8 mouse cellular contexts compared by ENCODE assay signal in genomic region chr2:170128461-170129247, GRCm38 (mm10). TPM values are rescaled to one million over a fixed set of nuclear protein-coding genes. Genes with fewer than 3 reads are reported as not detected.
DNase-seq lines count a peak whose midpoint lies in the region; ATAC-seq and TF ChIP-seq lines count a peak whose summit lies in the region.

No protein-coding gene starts in this region.

- no peak for ATAC-seq in heart, embryonic 12.5 days (ENCODE audit: insufficient number of reproducible peaks, low FRiP score)
- no peak for ATAC-seq in forebrain, embryonic 14.5 days
- ATAC-seq in liver, embryonic 14.5 days (ENCODE audit: insufficient read depth), result peak; percentile 68

- H3K4me1 ChIP-seq in heart, embryonic 12.5 days (replicated peaks), result peaks cover 51% of the 10 kb centered on the region
- H3K4me1 ChIP-seq in E14TG2a.4 (replicated peaks; ENCODE audit: low read depth, low read length), result peaks cover 84% of the 10 kb centered on the region
- H3K4me1 ChIP-seq in forebrain, embryonic 14.5 days (ENCODE audit: control insufficient read depth, insufficient read depth, low read length), result peaks cover 24% of the 10 kb centered on the region
- H3K4me1 ChIP-seq in liver, embryonic 14.5 days (replicated peaks; ENCODE audit: control insufficient read depth in 2 of 2, insufficient read depth in 2 of 2, low read length in 1 of 2), result peaks cover 47 to 55% of the 10 kb centered on the region in 2 experiments
- H3K4me1 ChIP-seq in cerebellum, adult 2 months (ENCODE audit: control insufficient read depth, insufficient read depth, low read length), result no peaks in the 10 kb centered on the region

- 15% methylated on average over 7 of the region's 7 CpGs for WGBS in heart, embryonic 12.5 days
- WGBS in forebrain, embryonic 14.5 days, result 14% methylated on average over 7 of the region's 7 CpGs
- 7% methylated on average over 7 of the region's 7 CpGs for WGBS in liver, embryonic 14.5 days (ENCODE audit: insufficient replicate concordance)
- 70% methylated on average over 7 of the region's 7 CpGs for WGBS in cerebellum, adult 2 months

- no peaks in the 10 kb centered on the region for H3K9me3 ChIP-seq in heart, embryonic 12.5 days (replicated peaks)
- H3K9me3 ChIP-seq in E14TG2a.4 (ENCODE audit: low read length), result no peaks in the 10 kb centered on the region
- H3K9me3 ChIP-seq in forebrain, embryonic 14.5 days (replicated peaks; ENCODE audit: control insufficient read depth, low read length), result no peaks in the 10 kb centered on the region
- no peaks in the 10 kb centered on the region for H3K9me3 ChIP-seq in liver, embryonic 14.5 days (ENCODE audit: control insufficient read depth, low read length)

- H3K4me2 ChIP-seq in heart, embryonic 12.5 days, result peak overlapping the region; percentile 79
- H3K4me2 ChIP-seq in forebrain, embryonic 14.5 days (ENCODE audit: low read length), result peak overlapping the region; percentile 67
- H3K4me2 ChIP-seq in liver, embryonic 14.5 days (ENCODE audit: low read depth), result peak overlapping the region; percentile 83

- no peak for DNase-seq in heart, postnatal 36 days
- DNase-seq in forebrain, embryonic 14.5 days (ENCODE audit: low spot score), result no peak
- DNase-seq in liver, embryonic 14.5 days (ENCODE audit: low read depth in 3 of 3, low spot score in 3 of 3), result peak; percentile 68 to 70 (median 70)
- no peak for DNase-seq in urinary bladder, adult 18-20 months (ENCODE audit: low spot score in 2 of 2)
- no peak for DNase-seq in adrenal gland, postnatal 36 days
- DNase-seq in cerebellum, adult 2 months, result no peak

- no peaks in the 10 kb centered on the region for H3K27me3 ChIP-seq in heart, embryonic 12.5 days (replicated peaks)
- no peaks in the 10 kb centered on the region for H3K27me3 ChIP-seq in E14TG2a.4 (ENCODE audit: insufficient read depth, low read length)
- H3K27me3 ChIP-seq in forebrain, embryonic 14.5 days (replicated peaks; ENCODE audit: control insufficient read depth, insufficient read depth, low read length), result no peaks in the 10 kb centered on the region
- H3K27me3 ChIP-seq in liver, embryonic 14.5 days (ENCODE audit: control insufficient read depth, insufficient read depth, low read length), result no peaks in the 10 kb centered on the region
- peaks cover 6% of the 10 kb centered on the region; the same call in 1 of the 2 replicates for H3K27me3 ChIP-seq in cerebellum, adult 2 months (ENCODE audit: control insufficient read depth, insufficient read depth, low read length)

- H3K36me3 ChIP-seq in heart, embryonic 12.5 days, result peaks cover 7% of the 10 kb centered on the region; the same call in 1 of the 2 replicates
- H3K36me3 ChIP-seq in E14TG2a.4 (ENCODE audit: insufficient read depth, low read length), result peaks cover 45% of the 10 kb centered on the region
- no peaks in the 10 kb centered on the region for H3K36me3 ChIP-seq in forebrain, embryonic 14.5 days (ENCODE audit: control insufficient read depth, insufficient read depth, low read length)
- no peaks in the 10 kb centered on the region for H3K36me3 ChIP-seq in liver, embryonic 14.5 days (replicated peaks; ENCODE audit: control insufficient read depth, insufficient read depth, low read depth)

- intact Hi-C loops in heart, postnatal 36 days (cut with DNase I), result no loop called here

- peak; percentile 81 for TF ChIP-seq EP300 in liver, embryonic 14.5 days (IDR thresholded peaks at IDR 0.05; ENCODE audit: low read depth)

- H3K27ac ChIP-seq in heart, embryonic 12.5 days (ENCODE audit: poor library complexity, severe bottlenecking), result peak overlapping the region; percentile 97
- no peak overlapping the region for H3K27ac ChIP-seq in forebrain, embryonic 14.5 days (ENCODE audit: low read depth, low read length)
- H3K27ac ChIP-seq in liver, embryonic 14.5 days, result peak overlapping the region; percentile 86
- H3K27ac ChIP-seq in cerebellum, adult 2 months (ENCODE audit: insufficient read depth, low read length), result no peak overlapping the region

- peak overlapping the region; percentile 46 for H3K9ac ChIP-seq in heart, embryonic 12.5 days
- H3K9ac ChIP-seq in forebrain, embryonic 14.5 days (ENCODE audit: low read length), result peak overlapping the region; percentile 30
- peak overlapping the region; percentile 45 for H3K9ac ChIP-seq in liver, embryonic 14.5 days (replicated peaks)

- TF ChIP-seq CTCF in E14TG2a.4 (conservative IDR thresholded peaks at IDR 0.05; ENCODE audit: low read length), result no peak
- TF ChIP-seq CTCF in liver, embryonic 14.5 days (IDR thresholded peaks at IDR 0.05; ENCODE audit: low read depth), result no peak
- TF ChIP-seq CTCF in cerebellum, adult 2 months (IDR thresholded peaks at IDR 0.05; ENCODE audit: borderline replicate concordance, insufficient read depth, low read depth, low read length), result no peak

- TF ChIP-seq POLR2A in cerebellum, adult 2 months (IDR thresholded peaks at IDR 0.05; ENCODE audit: borderline replicate concordance, insufficient read depth, low read length), result no peak

- H3K4me3 ChIP-seq in heart, embryonic 12.5 days, result peak overlapping the region; percentile 28
- peak overlapping the region; percentile 91 for H3K4me3 ChIP-seq in E14TG2a.4 (replicated peaks; ENCODE audit: low read length)
- no peak overlapping the region for H3K4me3 ChIP-seq in forebrain, embryonic 14.5 days (ENCODE audit: low read depth, low read length)
- peak overlapping the region in 1 of 2 experiments; percentile 99; a peak in 2 of 4 replicates for H3K4me3 ChIP-seq in liver, embryonic 14.5 days (ENCODE audit: insufficient read depth in 1 of 2, low read depth in 2 of 2, low read length in 2 of 2)
- no peak overlapping the region for H3K4me3 ChIP-seq in cerebellum, adult 2 months (replicated peaks; ENCODE audit: insufficient read depth, low read depth, low read length)

RNA-seq across cellular contexts. Expression of gene Zfp217, which starts 19.2 kb away (rescaled TPM):
- polyA plus RNA-seq in heart, embryonic 12.5 days (2016; fragmentation: Nextera tagmentation; extraction: Ambion mirVana), result 3.5 and 3.7 TPM in 2 replicates
- 10 to 100 TPM; 11.2 to 13.0 TPM for total RNA-seq in heart, postnatal 36 days (2021)
- polyA plus RNA-seq in forebrain, embryonic 14.5 days (2014; fragmentation: Nextera tagmentation; extraction: Ambion mirVana), result 1.7 and 1.8 TPM in 2 replicates
- 4.2 and 4.8 TPM in 2 replicates for polyA plus RNA-seq in liver, embryonic 14.5 days (2012; rRNA removed)
- 2.3 and 3.5 TPM in 2 replicates for polyA plus RNA-seq in liver, embryonic 14.5 days (2014; fragmentation: Nextera tagmentation; extraction: Ambion mirVana)
- 10 to 100 TPM; 23.9 to 24.2 TPM for total RNA-seq in adrenal gland, postnatal 36 days (2021)
- 0.93 and 0.98 TPM in 2 replicates for polyA plus RNA-seq in cerebellum, adult 2 months (2012; rRNA removed)

Comparison
In these comparisons a context has a peak if more than half of its experiments do, and no peak if none do; other contexts are left out.
1. H3K27ac ChIP-seq: peak in heart, embryonic 12.5 days (single experiment) and liver, embryonic 14.5 days (single experiment); none in forebrain, embryonic 14.5 days (single experiment) and cerebellum, adult 2 months (single experiment).
2. H3K4me3 ChIP-seq: peak in heart, embryonic 12.5 days (single experiment) and E14TG2a.4 (single experiment); none in forebrain, embryonic 14.5 days (single experiment) and cerebellum, adult 2 months (single experiment).
3. DNase-seq: peak in liver, embryonic 14.5 days (3 of 3); none in heart, postnatal 36 days (0 of 2), forebrain, embryonic 14.5 days (single experiment), urinary bladder, adult 18-20 months (0 of 2), adrenal gland, postnatal 36 days (0 of 2) and cerebellum, adult 2 months (0 of 2).
4. Peak in every context shown above with its lines, with median percentiles within 50 percentile points of each other: H3K4me2 ChIP-seq and H3K9ac ChIP-seq.